Comparison of ENCODE assay signal across 8 mouse cellular contexts in the genomic region with DNA sequence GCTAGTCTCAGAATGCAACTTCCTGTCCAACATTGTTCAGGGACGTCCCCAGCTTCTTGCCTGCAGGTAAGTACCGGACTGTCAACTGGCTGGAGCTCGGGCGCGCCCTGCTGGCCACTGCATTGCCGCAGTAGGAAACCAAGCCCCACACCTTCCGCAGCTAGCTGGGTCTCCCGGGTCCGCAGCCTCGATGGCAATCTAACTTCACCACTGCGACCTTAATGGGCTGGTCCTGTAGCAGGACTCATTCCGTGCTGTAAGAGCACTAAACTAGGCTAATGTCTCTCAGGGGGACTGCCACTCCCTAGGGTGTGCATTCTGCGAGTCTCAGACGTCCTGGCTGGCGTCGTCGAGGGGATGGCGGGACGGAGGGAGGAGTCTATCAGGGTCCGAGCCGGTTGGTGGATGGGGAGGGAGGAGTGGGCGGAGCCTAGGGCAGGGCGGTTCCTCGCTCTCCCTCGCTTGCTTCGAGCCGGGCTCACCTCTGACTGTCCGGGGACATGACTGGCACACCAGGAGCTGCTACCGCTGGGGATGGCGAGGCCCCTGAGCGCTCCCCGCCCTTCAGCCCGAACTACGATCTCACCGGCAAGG. TPM values are rescaled to one million over a fixed set of nuclear protein-coding genes. Genes with fewer than 3 reads are reported as not detected.
DNase-seq lines count a peak whose midpoint lies in the region; ATAC-seq lines count a peak whose summit lies in the region.

No protein-coding gene starts in this region.

- H3K79me2 ChIP-seq in macrophage (ENCODE audit: inconsistent target), result no peaks in the 10 kb centered on the region

- H3K4me1 ChIP-seq in forebrain, embryonic 12.5 days, result peaks cover 33% of the 10 kb centered on the region

- no peaks in the 10 kb centered on the region for H3K36me3 ChIP-seq in forebrain, embryonic 12.5 days (replicated peaks)
- H3K36me3 ChIP-seq in macrophage (ENCODE audit: inconsistent target), result no peaks in the 10 kb centered on the region

- no peak overlapping the region for H3K9ac ChIP-seq in forebrain, embryonic 12.5 days

- H3K27ac ChIP-seq in forebrain, embryonic 12.5 days, result no peak overlapping the region
- no peak overlapping the region for H3K27ac ChIP-seq in macrophage

- peak overlapping the region; percentile 30 for H3K4me3 ChIP-seq in forebrain, embryonic 12.5 days (replicated peaks)
- peak overlapping the region; percentile 23 for H3K4me3 ChIP-seq in macrophage (ENCODE audit: inconsistent target)

- 1% methylated on average over 35 of the region's 35 CpGs for WGBS in forebrain, embryonic 12.5 days
- WGBS in macrophage (ENCODE audit: missing documents), result 2% methylated on average over 28 of the region's 35 CpGs

- ATAC-seq in forebrain, embryonic 12.5 days (ENCODE audit: low FRiP score), result peak; percentile 61
- ATAC-seq in hematopoietic stem cell, adult 5-6 weeks (replicated peaks in 1 of 2; ENCODE audit: insufficient read depth in 1 of 2, low FRiP score in 2 of 2, low TSS enrichment in 1 of 2, low read depth in 1 of 2, poor library complexity in 2 of 2, severe bottlenecking in 2 of 2), result peak; percentile 85 to 88

- DNase-seq in Muller cell, postnatal 12 days (ENCODE audit: inconsistent ontology term), result peak; percentile 67
- peak; percentile 67 for DNase-seq in c-Kit-positive CD71-positive TER-119-negative erythroid progenitor cells, embryonic 14.5 days (ENCODE audit: low read depth)
- DNase-seq in layer of hippocampus, postnatal 36 days, result peak; percentile 43 to 51
- peak; percentile 63 to 65 for DNase-seq in right cerebral cortex, adult 2 months (ENCODE audit: low spot score in 2 of 2)
- peak; percentile 68 to 75 for DNase-seq in urinary bladder, postnatal 36 days (ENCODE audit: low spot score in 2 of 2)

- no peaks in the 10 kb centered on the region for H3K9me3 ChIP-seq in forebrain, embryonic 12.5 days

- peak overlapping the region; percentile 46 for H3K4me2 ChIP-seq in forebrain, embryonic 12.5 days

- H3K27me3 ChIP-seq in forebrain, embryonic 12.5 days, result peaks cover 58% of the 10 kb centered on the region

RNA-seq across cellular contexts. Expression of gene Slc9a3r1, which starts 9.3 kb away (rescaled TPM):
- 31.3 and 32.2 TPM in 2 replicates for polyA plus RNA-seq in forebrain, embryonic 12.5 days (2016; fragmentation: Nextera tagmentation; extraction: Ambion mirVana)
- 70.5 and 71.1 TPM in 2 replicates for total RNA-seq in hematopoietic stem cell, adult 5-6 weeks (2017)
- 10 to 100 TPM; 72.1 to 73.7 TPM for total RNA-seq in layer of hippocampus, postnatal 36 days (2021)
- 100 to 1,000 TPM in 8 of 26 experiments, 10 to 100 TPM in 18; 30.3 to 205 (median 67.7) TPM for total RNA-seq in macrophage (2018; cell fraction: chromatin; rRNA removed)
- total RNA-seq in macrophage (2018; cell fraction: cytosol; rRNA removed), result 100 to 1,000 TPM; 153 to 311 (median 221) TPM
- total RNA-seq in macrophage (2018; cell fraction: nucleus; rRNA removed), result 100 to 1,000 TPM in 15 of 26 experiments, 10 to 100 TPM in 11; 74.2 to 183 (median 104) TPM
- 158 to 302 TPM (median 169 TPM) in 3 replicates for polyA plus RNA-seq in macrophage (2018)

RNA-seq across cellular contexts. Expression of gene Cd300lf, which starts 20.0 kb away (rescaled TPM):
- 0.19 TPM in 1 of 2 replicates, not detected in the other for polyA plus RNA-seq in forebrain, embryonic 12.5 days (2016; fragmentation: Nextera tagmentation; extraction: Ambion mirVana)
- total RNA-seq in hematopoietic stem cell, adult 5-6 weeks (2017), result 3.9 and 5.4 TPM in 2 replicates
- under 1 TPM; 0.22 to 0.58 TPM for total RNA-seq in layer of hippocampus, postnatal 36 days (2021)
- 100 to 1,000 TPM in 23 of 26 experiments, 10 to 100 TPM in 3; 48.1 to 568 (median 332) TPM for total RNA-seq in macrophage (2018; cell fraction: chromatin; rRNA removed)
- total RNA-seq in macrophage (2018; cell fraction: cytosol; rRNA removed), result 100 to 1,000 TPM in 6 of 26 experiments, 10 to 100 TPM in 20; 54.6 to 145 (median 88.2) TPM
- 100 to 1,000 TPM in 24 of 26 experiments, 10 to 100 TPM in 2; 52.4 to 465 (median 283) TPM for total RNA-seq in macrophage (2018; cell fraction: nucleus; rRNA removed)
- 76.9 to 122 TPM (median 90.4 TPM) in 3 replicates for polyA plus RNA-seq in macrophage (2018)

RNA-seq across cellular contexts. Expression of gene Tmem104, which starts 33.5 kb away (rescaled TPM):
- polyA plus RNA-seq in forebrain, embryonic 12.5 days (2016; fragmentation: Nextera tagmentation; extraction: Ambion mirVana), result 7.9 and 8.4 TPM in 2 replicates
- 3.5 and 4.0 TPM in 2 replicates for total RNA-seq in hematopoietic stem cell, adult 5-6 weeks (2017)
- 10 to 100 TPM; 16.7 to 19.1 TPM for total RNA-seq in layer of hippocampus, postnatal 36 days (2021)
- 100 to 1,000 TPM in 12 of 26 experiments, 10 to 100 TPM in 13, 1 to 10 TPM in 1; 7.7 to 184 (median 90.9) TPM for total RNA-seq in macrophage (2018; cell fraction: chromatin; rRNA removed)
- 100 to 1,000 TPM in 22 of 26 experiments, 10 to 100 TPM in 4; 67.8 to 188 (median 142) TPM for total RNA-seq in macrophage (2018; cell fraction: cytosol; rRNA removed)
- total RNA-seq in macrophage (2018; cell fraction: nucleus; rRNA removed), result 100 to 1,000 TPM in 23 of 26 experiments, 10 to 100 TPM in 3; 16.8 to 258 (median 153) TPM
- polyA plus RNA-seq in macrophage (2018), result 86.7 to 149 TPM (median 97.3 TPM) in 3 replicates

RNA-seq across cellular contexts. Expression of gene Nat9, which starts 33.9 kb away (rescaled TPM):
- polyA plus RNA-seq in forebrain, embryonic 12.5 days (2016; fragmentation: Nextera tagmentation; extraction: Ambion mirVana), result 16.0 and 16.6 TPM in 2 replicates
- total RNA-seq in hematopoietic stem cell, adult 5-6 weeks (2017), result 26.6 and 42.7 TPM in 2 replicates
- 10 to 100 TPM; 21.7 to 24.1 TPM for total RNA-seq in layer of hippocampus, postnatal 36 days (2021)
- total RNA-seq in macrophage (2018; cell fraction: chromatin; rRNA removed), result 100 to 1,000 TPM in 1 of 26 experiments, 10 to 100 TPM in 21, 1 to 10 TPM in 4; 2.6 to 108 (median 36.9) TPM
- 100 to 1,000 TPM in 1 of 26 experiments, 10 to 100 TPM in 25; 28.0 to 101 (median 57.2) TPM for total RNA-seq in macrophage (2018; cell fraction: cytosol; rRNA removed)
- total RNA-seq in macrophage (2018; cell fraction: nucleus; rRNA removed), result 10 to 100 TPM in 25 of 26 experiments, 1 to 10 TPM in 1; 9.0 to 78.5 (median 40.6) TPM
- polyA plus RNA-seq in macrophage (2018), result 49.9 to 79.6 TPM (median 50.9 TPM) in 3 replicates
